Mouse (Mus musculus): Measurements from ENCODE around the gene Ssr3. TPM values are rescaled to one million over a fixed set of nuclear protein-coding genes. Genes with fewer than 3 reads are reported as not detected.

Ssr3 gene
- total RNA-seq, 2 experiments from 2014 or later = 189 to 206 TPM

Other genes starting within 250 kb of the Ssr3 start
- gene Tiparp, start 135.8 kb upstream of the Ssr3 start, total RNA-seq (2021) = 10 to 100 TPM; 13.7 to 23.8 TPM